Mouse (Mus musculus): ENCODE measurements at regions not wholly inside any gene's neighbourhood (a gene's known extent, or its start where the extent isn't known, plus 50 kb on each side); places are given as distances from the start of the nearest gene placed in this dataset.

- H3K4me1 ChIP-seq (replicated peaks; ENCODE audit: control insufficient read depth, insufficient read depth, low read length) = no peaks in the 10 kb centered on the region; the same call in 1 of the 2 replicates
- no peak overlapping the region for H3K4me2 ChIP-seq (ENCODE audit: low read depth, low read length)
- no peak overlapping the region for H3K9ac ChIP-seq (ENCODE audit: low read length)
- H3K9me3 ChIP-seq (ENCODE audit: control insufficient read depth, low read length) = no peaks in the 10 kb centered on the region
- H3K36me3 ChIP-seq (ENCODE audit: control insufficient read depth, insufficient read depth, low read length) = no peaks in the 10 kb centered on the region
- 84% methylated on average over 1 of the region's 1 CpGs for WGBS
- no peak overlapping the region for H3K4me3 ChIP-seq (ENCODE audit: low read length)
- H3K27me3 ChIP-seq (ENCODE audit: control insufficient read depth, insufficient read depth, low read depth, low read length) = no peaks in the 10 kb centered on the region
- H3K27ac ChIP-seq (ENCODE audit: low read length) = no peak overlapping the region
- no peak for ATAC-seq (ENCODE audit: low read depth)
Measured at GRCm38 (mm10) chr10:98628191-98628590, 286.0 kb upstream of the Atp2b1 start.

- Histone ChIP-seq H3K36me3 (ENCODE audit: control insufficient read depth, insufficient read depth, low read length) (no peaks in the 10 kb centered on the region), H3K9ac (ENCODE audit: low read length) (no peak overlapping the region), H3K27ac (ENCODE audit: low read length) (no peak overlapping the region), H3K9me3 (ENCODE audit: control insufficient read depth, low read length) (no peaks in the 10 kb centered on the region), H3K27me3 (ENCODE audit: control insufficient read depth, insufficient read depth, low read depth, low read length) (no peaks in the 10 kb centered on the region), H3K4me2 (ENCODE audit: low read depth, low read length) (no peak overlapping the region), H3K4me1 (replicated peaks; ENCODE audit: control insufficient read depth, insufficient read depth, low read length) (no peaks in the 10 kb centered on the region; the same call in 1 of the 2 replicates), H3K4me3 (ENCODE audit: low read length) (no peak overlapping the region)
- ATAC-seq (ENCODE audit: low read depth) = no peak
- WGBS = 17% methylated on average over 3 of the region's 3 CpGs
Measured at GRCm38 (mm10) chr10:98629248-98629647, 285.0 kb upstream of the Atp2b1 start.

- no peak overlapping the region for H3K27ac ChIP-seq (ENCODE audit: low read length)
- H3K9ac ChIP-seq (ENCODE audit: low read length) = no peak overlapping the region
- H3K9me3 ChIP-seq (ENCODE audit: control insufficient read depth, low read length) = no peaks in the 10 kb centered on the region
- ATAC-seq (ENCODE audit: low read depth) = 0 out of 2 replicates have a peak, but pooled peaks have one; percentile 20
- H3K36me3 ChIP-seq (ENCODE audit: control insufficient read depth, insufficient read depth, low read length) = no peaks in the 10 kb centered on the region
- 59% methylated on average over 14 of the region's 14 CpGs for WGBS
- no peak overlapping the region for H3K4me2 ChIP-seq (ENCODE audit: low read depth, low read length)
- no peak overlapping the region for H3K4me3 ChIP-seq (ENCODE audit: low read length)
- peaks cover 3% of the 10 kb centered on the region; the same call in 1 of the 2 replicates for H3K4me1 ChIP-seq (replicated peaks; ENCODE audit: control insufficient read depth, insufficient read depth, low read length)
- H3K27me3 ChIP-seq (ENCODE audit: control insufficient read depth, insufficient read depth, low read depth, low read length) = no peaks in the 10 kb centered on the region
Measured at GRCm38 (mm10) chr10:98637759-98638611, 276.2 kb upstream of the Atp2b1 start.

- WGBS = 82% methylated on average over 10 of the region's 10 CpGs
- Histone ChIP-seq H3K4me2 (ENCODE audit: low read depth, low read length) (no peak overlapping the region), H3K27me3 (ENCODE audit: control insufficient read depth, insufficient read depth, low read depth, low read length) (no peaks in the 10 kb centered on the region), H3K4me3 (ENCODE audit: low read length) (no peak overlapping the region), H3K4me1 (replicated peaks; ENCODE audit: control insufficient read depth, insufficient read depth, low read length) (no peaks in the 10 kb centered on the region), H3K9me3 (ENCODE audit: control insufficient read depth, low read length) (no peaks in the 10 kb centered on the region), H3K36me3 (ENCODE audit: control insufficient read depth, insufficient read depth, low read length) (no peaks in the 10 kb centered on the region), H3K27ac (ENCODE audit: low read length) (no peak overlapping the region), H3K9ac (ENCODE audit: low read length) (no peak overlapping the region)
- no peak for ATAC-seq (ENCODE audit: low read depth)
Measured at GRCm38 (mm10) chr10:98645681-98646122, 268.5 kb upstream of the Atp2b1 start.

GRCm38 (mm10) chr10:98646311-98646999 is 267.8 kb upstream of the Atp2b1 start:
- no peak for ATAC-seq (ENCODE audit: low read depth)
- Histone ChIP-seq H3K9ac (ENCODE audit: low read length) (no peak overlapping the region), H3K4me2 (ENCODE audit: low read depth, low read length) (no peak overlapping the region), H3K9me3 (ENCODE audit: control insufficient read depth, low read length) (no peaks in the 10 kb centered on the region), H3K27ac (ENCODE audit: low read length) (no peak overlapping the region), H3K36me3 (ENCODE audit: control insufficient read depth, insufficient read depth, low read length) (no peaks in the 10 kb centered on the region), H3K4me3 (ENCODE audit: low read length) (no peak overlapping the region), H3K4me1 (replicated peaks; ENCODE audit: control insufficient read depth, insufficient read depth, low read length) (peaks cover 5% of the 10 kb centered on the region; the same call in 1 of the 2 replicates), H3K27me3 (ENCODE audit: control insufficient read depth, insufficient read depth, low read depth, low read length) (no peaks in the 10 kb centered on the region)
- WGBS = 77% methylated on average over 8 of the region's 8 CpGs

- 87% methylated on average over 7 of the region's 7 CpGs for WGBS
Measured at GRCm38 (mm10) chr10:98648710-98649245, 265.4 kb upstream of the Atp2b1 start.

GRCm38 (mm10) chr10:98650533-98650932 is 263.7 kb upstream of the Atp2b1 start:
- no peaks in the 10 kb centered on the region for H3K36me3 ChIP-seq (ENCODE audit: control insufficient read depth, insufficient read depth, low read length)
- WGBS = 52% methylated on average over 4 of the region's 4 CpGs
- no peaks in the 10 kb centered on the region for H3K27me3 ChIP-seq (ENCODE audit: control insufficient read depth, insufficient read depth, low read depth, low read length)
- ATAC-seq (ENCODE audit: low read depth) = peak; percentile 82
- H3K4me2 ChIP-seq (ENCODE audit: low read depth, low read length) = no peak overlapping the region
- no peak overlapping the region for H3K9ac ChIP-seq (ENCODE audit: low read length)
- H3K4me1 ChIP-seq (replicated peaks; ENCODE audit: control insufficient read depth, insufficient read depth, low read length) = peaks cover 5% of the 10 kb centered on the region; the same call in 1 of the 2 replicates
- no peak overlapping the region for H3K4me3 ChIP-seq (ENCODE audit: low read length)
- no peaks in the 10 kb centered on the region for H3K9me3 ChIP-seq (ENCODE audit: control insufficient read depth, low read length)
- H3K27ac ChIP-seq (ENCODE audit: low read length) = peak overlapping the region; percentile 63

More at GRCm38 (mm10) chr10:98648710-98649245, 265.4 kb upstream of the Atp2b1 start:
- no peaks in the 10 kb centered on the region for H3K9me3 ChIP-seq (ENCODE audit: control insufficient read depth, low read length)
- H3K36me3 ChIP-seq (ENCODE audit: control insufficient read depth, insufficient read depth, low read length) = no peaks in the 10 kb centered on the region
- no peak overlapping the region for H3K9ac ChIP-seq (ENCODE audit: low read length)
- H3K4me3 ChIP-seq (ENCODE audit: low read length) = no peak overlapping the region
- H3K27ac ChIP-seq (ENCODE audit: low read length) = no peak overlapping the region
- no peaks in the 10 kb centered on the region for H3K27me3 ChIP-seq (ENCODE audit: control insufficient read depth, insufficient read depth, low read depth, low read length)
- ATAC-seq (ENCODE audit: low read depth) = 0 out of 2 replicates have a peak, but pooled peaks have one; percentile 54
- no peak overlapping the region for H3K4me2 ChIP-seq (ENCODE audit: low read depth, low read length)
- peaks cover 5% of the 10 kb centered on the region; the same call in 1 of the 2 replicates for H3K4me1 ChIP-seq (replicated peaks; ENCODE audit: control insufficient read depth, insufficient read depth, low read length)

GRCm38 (mm10) chr10:98651127-98651526 is 263.1 kb upstream of the Atp2b1 start:
- Histone ChIP-seq H3K9me3 (ENCODE audit: control insufficient read depth, low read length) (no peaks in the 10 kb centered on the region), H3K4me3 (ENCODE audit: low read length) (no peak overlapping the region), H3K4me2 (ENCODE audit: low read depth, low read length) (no peak overlapping the region), H3K27ac (ENCODE audit: low read length) (peak overlapping the region; percentile 63), H3K27me3 (ENCODE audit: control insufficient read depth, insufficient read depth, low read depth, low read length) (no peaks in the 10 kb centered on the region), H3K9ac (ENCODE audit: low read length) (no peak overlapping the region), H3K4me1 (replicated peaks; ENCODE audit: control insufficient read depth, insufficient read depth, low read length) (peaks cover 5% of the 10 kb centered on the region; the same call in 1 of the 2 replicates), H3K36me3 (ENCODE audit: control insufficient read depth, insufficient read depth, low read length) (no peaks in the 10 kb centered on the region)
- WGBS = 56% methylated on average over 6 of the region's 6 CpGs
- 0 out of 2 replicates have a peak, but pooled peaks have one; percentile 27 for ATAC-seq (ENCODE audit: low read depth)

GRCm38 (mm10) chr10:98651599-98651998 is 262.6 kb upstream of the Atp2b1 start:
- Histone ChIP-seq H3K4me1 (replicated peaks; ENCODE audit: control insufficient read depth, insufficient read depth, low read length) (peaks cover 5% of the 10 kb centered on the region; the same call in 1 of the 2 replicates), H3K4me3 (ENCODE audit: low read length) (no peak overlapping the region), H3K4me2 (ENCODE audit: low read depth, low read length) (no peak overlapping the region), H3K27me3 (ENCODE audit: control insufficient read depth, insufficient read depth, low read depth, low read length) (no peaks in the 10 kb centered on the region), H3K36me3 (ENCODE audit: control insufficient read depth, insufficient read depth, low read length) (no peaks in the 10 kb centered on the region), H3K27ac (ENCODE audit: low read length) (no peak overlapping the region), H3K9me3 (ENCODE audit: control insufficient read depth, low read length) (no peaks in the 10 kb centered on the region), H3K9ac (ENCODE audit: low read length) (no peak overlapping the region)
- ATAC-seq (ENCODE audit: low read depth) = no peak
- 81% methylated on average over 5 of the region's 5 CpGs for WGBS
